Mouse (Mus musculus) neural tube, embryonic 15.5 days (tissue): Measurements from ENCODE around the gene Zfp553. TPM values are rescaled to one million over a fixed set of nuclear protein-coding genes. Genes with fewer than 3 reads are reported as not detected.

Source experiments
- ATAC-seq: fragments of 200-750 bp; cut with Nextera tagmentation; 2 replicates; pipeline ENCODE4 v1.8.0; 2017; ENCODE audit warnings: mild to moderate bottlenecking, moderate TSS enrichment, moderate library complexity; ENCODE audit not compliant: low FRiP score
- H3K27ac ChIP-seq: fragments of 300-500 bp; sonication (generic); replicated peaks from 2 replicates; pipeline ENCODE4 v1.5.1; 2015; ENCODE audit warnings: mild to moderate bottlenecking, inconsistent platforms
- H3K27me3 ChIP-seq: fragments of 300-500 bp; sonication (generic); replicated peaks from 2 replicates; pipeline ENCODE4 v1.6.1; 2015; ENCODE audit warnings: inconsistent platforms
- H3K36me3 ChIP-seq: fragments of 300-500 bp; sonication (generic); 2 replicates; pipeline ENCODE4 v1.6.1; 2015; ENCODE audit warnings: inconsistent platforms
- H3K4me1 ChIP-seq: fragments of 300-500 bp; sonication (generic); 2 replicates; pipeline ENCODE4 v1.6.1; 2015; ENCODE audit warnings: inconsistent platforms
- H3K4me2 ChIP-seq: fragments of 300-500 bp; sonication (generic); 2 replicates; pipeline ENCODE4 v1.6.1; 2015; ENCODE audit warnings: inconsistent platforms, mild to moderate bottlenecking, moderate library complexity
- H3K4me3 ChIP-seq: fragments of 300-500 bp; sonication (generic); replicated peaks from 2 replicates; pipeline ENCODE4 v1.5.1; 2015; ENCODE audit warnings: mild to moderate bottlenecking, inconsistent platforms
- H3K9ac ChIP-seq: fragments of 300-500 bp; sonication (generic); replicated peaks from 2 replicates; pipeline ENCODE4 v1.6.1; 2015; ENCODE audit warnings: mild to moderate bottlenecking, inconsistent platforms
- H3K9me3 ChIP-seq: fragments of 300-500 bp; sonication (generic); replicated peaks from 2 replicates; pipeline ENCODE4 v1.6.1; 2016; ENCODE audit warnings: inconsistent platforms
- WGBS: fragments of 180-500 bp; shearing (Covaris S2); methylation state at CpG from one replicate; pipeline ENCODE4 v1.1.7; 2015; ENCODE audit warnings: mixed read lengths; 5-methylcytosine and 5-hydroxymethylcytosine counted together
- polyA plus RNA-seq: library from polyadenylated mRNA; unstranded; fragments of >200 nt; fragmentation: Nextera tagmentation; extraction: Ambion mirVana; gene quantifications from 2 replicates; pipeline ENCODE4 v1.2.1, GENCODE M21; 2015

Gene Zfp553
- polyA plus RNA-seq = 47.5 and 48.8 TPM in 2 replicates

GRCm38 (mm10) chr7:127232622-127233367 lies at the start of gene Zfp553, which contains the start of gene Sept1:
Zfp553 (plus strand) TSS chr7:127233061.
Sept1 (minus strand) TSS chr7:127233130.
- Histone ChIP-seq H3K36me3 (peaks cover 28% of the 10 kb centered on the region), H3K9me3 (no peaks in the 10 kb centered on the region), H3K4me2 (peak within 1 kb of the TSS; percentile 71), H3K27ac (peak within 1 kb of the TSS; percentile 97), H3K27me3 (no peaks in the 10 kb centered on the region), H3K9ac (peak within 1 kb of the TSS; percentile 98), H3K4me3 (peak within 1 kb of the TSS; percentile 99), H3K4me1 (peaks cover 48% of the 10 kb centered on the region)
- WGBS = under 1% methylated on average over 50 of the region's 64 CpGs
- peak; percentile 91 for ATAC-seq

DNA sequence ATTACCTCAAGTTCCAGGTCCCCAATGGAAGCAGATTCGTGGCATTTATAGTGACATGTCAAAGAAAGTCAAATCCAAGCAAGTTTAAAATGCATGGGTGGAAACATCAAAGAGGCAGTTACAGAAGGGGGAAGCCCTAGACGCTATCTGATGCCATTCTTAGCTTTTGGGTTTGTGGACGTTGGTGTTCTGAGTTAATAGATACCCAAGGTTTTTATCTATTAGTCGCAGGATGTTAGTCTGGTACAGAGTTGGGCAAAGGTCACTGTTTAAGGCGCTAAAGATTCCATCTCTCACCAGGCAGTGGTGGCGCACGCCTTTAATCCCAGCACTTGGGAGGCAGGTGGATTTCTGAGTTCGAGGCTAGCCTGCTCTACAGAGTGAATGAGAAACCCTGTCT lies 49.5 kb upstream of the Zfp553 start:
- 83% methylated on average over 8 of the region's 8 CpGs for WGBS
- no peak overlapping the region for H3K27ac ChIP-seq
- no peaks in the 10 kb centered on the region for H3K27me3 ChIP-seq
- H3K36me3 ChIP-seq = no peaks in the 10 kb centered on the region
- no peaks in the 10 kb centered on the region for H3K4me1 ChIP-seq
- H3K9me3 ChIP-seq = no peaks in the 10 kb centered on the region
- H3K4me3 ChIP-seq = no peak overlapping the region
- ATAC-seq = no peak
- no peak overlapping the region for H3K4me2 ChIP-seq
- H3K9ac ChIP-seq = no peak overlapping the region

GRCm38 (mm10) chr7:127183828-127184227 lies 49.0 kb upstream of the Zfp553 start:
- WGBS = 79% methylated on average over 6 of the region's 6 CpGs
- H3K27ac ChIP-seq = no peak overlapping the region
- no peaks in the 10 kb centered on the region for H3K36me3 ChIP-seq
- no peaks in the 10 kb centered on the region for H3K27me3 ChIP-seq
- H3K4me3 ChIP-seq = no peak overlapping the region
- ATAC-seq = no peak
- no peaks in the 10 kb centered on the region for H3K4me1 ChIP-seq
- no peak overlapping the region for H3K4me2 ChIP-seq
- no peak overlapping the region for H3K9ac ChIP-seq
- H3K9me3 ChIP-seq = no peaks in the 10 kb centered on the region

- Histone ChIP-seq H3K4me3 (no peak overlapping the region), H3K4me1 (no peaks in the 10 kb centered on the region), H3K9ac (no peak overlapping the region), H3K4me2 (no peak overlapping the region), H3K36me3 (no peaks in the 10 kb centered on the region), H3K27me3 (no peaks in the 10 kb centered on the region), H3K27ac (no peak overlapping the region), H3K9me3 (no peaks in the 10 kb centered on the region)
- whole genome bisulfite sequencing = 100% methylated on average over 1 of the region's 1 CpGs
- ATAC-seq = no peak
Observed at GRCm38 (mm10) chr7:127184720-127185119, 48.1 kb upstream of the Zfp553 start.

DNA sequence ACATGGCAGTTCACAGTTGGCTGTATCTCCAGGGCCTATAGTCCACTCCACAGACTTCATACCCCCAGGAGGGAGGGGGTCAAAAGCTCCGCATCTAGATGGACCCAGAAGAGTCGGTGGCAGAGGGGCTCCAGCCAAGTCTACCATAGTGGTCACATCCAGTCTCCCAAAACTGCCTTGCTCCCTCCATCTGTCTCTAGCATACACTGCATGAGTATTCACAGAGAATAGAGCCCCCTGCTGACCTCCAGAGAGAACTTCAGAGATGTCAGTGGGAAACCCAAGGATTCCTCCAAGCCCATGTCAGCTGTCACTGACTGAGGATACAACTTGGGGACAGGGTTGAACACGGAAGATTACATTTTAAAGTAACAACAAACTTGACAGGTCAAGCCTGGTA lies 47.3 kb upstream of the Zfp553 start:
- Histone ChIP-seq H3K27ac (no peak overlapping the region), H3K4me3 (no peak overlapping the region), H3K9me3 (no peaks in the 10 kb centered on the region), H3K9ac (no peak overlapping the region), H3K27me3 (no peaks in the 10 kb centered on the region), H3K4me1 (no peaks in the 10 kb centered on the region), H3K36me3 (no peaks in the 10 kb centered on the region), H3K4me2 (no peak overlapping the region)
- ATAC-seq = no peak
- 77% methylated on average over 3 of the region's 3 CpGs for WGBS

GRCm38 (mm10) chr7:127187351-127187750 lies 45.5 kb upstream of the Zfp553 start:
- Histone ChIP-seq H3K27ac (no peak overlapping the region), H3K36me3 (peaks cover 13% of the 10 kb centered on the region), H3K9me3 (no peaks in the 10 kb centered on the region), H3K4me2 (no peak overlapping the region), H3K27me3 (no peaks in the 10 kb centered on the region), H3K4me3 (no peak overlapping the region), H3K4me1 (no peaks in the 10 kb centered on the region), H3K9ac (no peak overlapping the region)
- 80% methylated on average over 10 of the region's 10 CpGs for WGBS
- no peak for ATAC-seq

- ATAC-seq = no peak
- 87% methylated on average over 17 of the region's 17 CpGs for WGBS
- Histone ChIP-seq H3K4me1 (peaks cover 4% of the 10 kb centered on the region; the same call in 1 of the 2 replicates), H3K9ac (no peak overlapping the region), H3K4me2 (no peak overlapping the region), H3K27me3 (no peaks in the 10 kb centered on the region), H3K36me3 (peaks cover 25% of the 10 kb centered on the region), H3K27ac (no peak overlapping the region), H3K4me3 (no peak overlapping the region), H3K9me3 (no peaks in the 10 kb centered on the region)
Observed at GRCm38 (mm10) chr7:127188305-127189276, 44.3 kb upstream of the Zfp553 start.

- Histone ChIP-seq H3K4me1 (peaks cover 22% of the 10 kb centered on the region), H3K9ac (no peak overlapping the region), H3K4me3 (no peak overlapping the region), H3K36me3 (peaks cover 34% of the 10 kb centered on the region), H3K27me3 (no peaks in the 10 kb centered on the region), H3K4me2 (no peak overlapping the region), H3K27ac (no peak overlapping the region), H3K9me3 (no peaks in the 10 kb centered on the region)
- WGBS = 66% methylated on average over 6 of the region's 6 CpGs
- ATAC-seq = no peak
Observed at GRCm38 (mm10) chr7:127190672-127191071, 42.2 kb upstream of the Zfp553 start.

DNA sequence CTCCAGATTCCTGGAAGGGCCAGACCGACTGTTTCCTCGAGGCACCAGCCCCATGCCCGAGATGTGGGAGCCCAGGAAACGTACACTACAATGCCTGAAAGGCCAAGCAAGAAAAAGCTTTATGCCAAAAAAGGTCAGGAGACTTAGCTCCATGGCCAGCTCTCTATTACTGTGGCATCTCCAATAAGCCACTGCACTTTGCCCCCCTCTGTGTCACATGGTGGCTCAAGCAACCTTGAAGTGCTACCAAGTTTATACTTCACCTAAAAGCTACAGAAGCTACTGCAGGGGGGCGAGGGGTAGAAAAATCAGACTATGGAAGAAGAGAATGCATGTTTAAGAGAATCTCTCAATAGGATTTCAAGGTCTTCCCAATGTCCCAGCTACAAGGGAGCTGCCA lies 39.9 kb upstream of the Zfp553 start:
- Histone ChIP-seq H3K27me3 (no peaks in the 10 kb centered on the region), H3K9me3 (no peaks in the 10 kb centered on the region), H3K36me3 (peaks cover 46% of the 10 kb centered on the region), H3K27ac (no peak overlapping the region), H3K4me3 (no peak overlapping the region), H3K4me1 (peaks cover 34% of the 10 kb centered on the region), H3K4me2 (no peak overlapping the region), H3K9ac (no peak overlapping the region)
- ATAC-seq = no peak
- 96% methylated on average over 5 of the region's 5 CpGs for WGBS

GRCm38 (mm10) chr7:127194011-127194632 lies 38.7 kb upstream of the Zfp553 start:
- ATAC-seq = no peak
- Histone ChIP-seq H3K9me3 (no peaks in the 10 kb centered on the region), H3K9ac (peak overlapping the region; percentile 78; the same call in 1 of the 2 replicates), H3K4me2 (peak overlapping the region; percentile 91), H3K4me3 (peak overlapping the region; percentile 87; the same call in 1 of the 2 replicates), H3K36me3 (peaks cover 57% of the 10 kb centered on the region), H3K4me1 (peaks cover 34% of the 10 kb centered on the region), H3K27ac (no peak overlapping the region), H3K27me3 (no peaks in the 10 kb centered on the region)
- 95% methylated on average over 17 of the region's 17 CpGs for WGBS

DNA sequence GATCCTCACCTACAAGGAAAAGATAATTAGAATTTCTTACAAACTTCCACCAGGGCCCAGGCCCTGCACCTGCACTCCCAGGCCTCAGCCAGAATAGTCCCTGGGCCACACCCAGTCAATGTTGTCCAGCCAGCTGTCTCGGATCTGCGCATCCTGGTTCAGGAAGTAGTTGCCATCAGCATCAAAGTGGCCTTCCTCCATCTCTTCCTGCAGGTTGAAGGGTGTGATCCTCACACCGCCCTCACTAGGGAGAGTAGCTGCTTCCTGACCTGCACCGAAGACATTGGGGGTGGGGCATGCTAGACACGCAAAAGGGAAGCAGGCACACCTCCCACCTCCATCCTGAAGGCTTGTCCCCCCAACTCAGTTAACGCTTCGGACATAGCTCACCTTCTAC lies 38.2 kb upstream of the Zfp553 start:
- H3K9me3 ChIP-seq = no peaks in the 10 kb centered on the region
- peak overlapping the region; percentile 91 for H3K4me2 ChIP-seq
- no peak for ATAC-seq
- peak overlapping the region; percentile 92; the same call in 1 of the 2 replicates for H3K27ac ChIP-seq
- peak overlapping the region; percentile 87 for H3K4me3 ChIP-seq
- H3K9ac ChIP-seq = peak overlapping the region; percentile 78
- H3K27me3 ChIP-seq = no peaks in the 10 kb centered on the region
- peaks cover 34% of the 10 kb centered on the region for H3K4me1 ChIP-seq
- WGBS = 83% methylated on average over 7 of the region's 7 CpGs
- H3K36me3 ChIP-seq = peaks cover 63% of the 10 kb centered on the region
